Mouse (Mus musculus): ENCODE results near the gene Cep57.

The Cep57 gene

GRCm38 (mm10) chr9:13826832-13827405, at the start of gene Cep57:
Gene Cep57, minus strand, starts transcription at chr9:13827107.
- in situ Hi-C loops (cut with MboI, MseI): loop anchor here in 1 of 2 experiments (5.0 kb wide), 1 partner anchor 1530 kb away; the partner anchor contains the start of gene Cep295

GRCm38 (mm10) chr9:13875340-13875739, 48.4 kb upstream of the Cep57 start:
- in situ Hi-C loops (cut with MboI, MseI): loop anchor here in 1 of 2 experiments (5.0 kb wide), 1 partner anchor 472 kb away; no protein-coding TSS in a partner anchor

GRCm38 (mm10) chr9:13874359-13874758, 47.5 kb upstream of the Cep57 start:
- in situ Hi-C loops (cut with MboI, MseI): no loop called here

GRCm38 (mm10) chr9:13871631-13872030, 44.7 kb upstream of the Cep57 start:
- in situ Hi-C loops (cut with MboI, MseI): no loop called here

- in situ Hi-C loops (cut with MboI, MseI): no loop called here
Observed at GRCm38 (mm10) chr9:13867646-13868045, 40.7 kb upstream of the Cep57 start.

- in situ Hi-C loops (cut with MboI, MseI): no loop called here
Observed at GRCm38 (mm10) chr9:13856777-13857176, 29.9 kb upstream of the Cep57 start.

- in situ Hi-C loops (cut with MboI, MseI): no loop called here
Observed at GRCm38 (mm10) chr9:13856247-13856646, 29.3 kb upstream of the Cep57 start.

- in situ Hi-C loops (cut with MboI, MseI): no loop called here
Observed at GRCm38 (mm10) chr9:13853876-13854275, 27.0 kb upstream of the Cep57 start.

GRCm38 (mm10) chr9:13848481-13849480, 21.9 kb upstream of the Cep57 start:
- in situ Hi-C loops (cut with MboI, MseI): no loop called here

GRCm38 (mm10) chr9:13847591-13847990, 20.7 kb upstream of the Cep57 start:
- in situ Hi-C loops (cut with MboI, MseI): no loop called here

GRCm38 (mm10) chr9:13836726-13837125, 9.8 kb upstream of the Cep57 start:
- in situ Hi-C loops (cut with MboI, MseI): no loop called here

- in situ Hi-C loops (cut with MboI, MseI): no loop called here
Observed at GRCm38 (mm10) chr9:13835256-13835655, 8.3 kb upstream of the Cep57 start.

GRCm38 (mm10) chr9:13828087-13828441, 1.2 kb upstream of the Cep57 start:
- in situ Hi-C loops (cut with MboI, MseI): loop anchor here in 1 of 2 experiments (5.0 kb wide), 1 partner anchor 1529 kb away; the partner anchor contains the start of gene Cep295

- in situ Hi-C loops (cut with MboI, MseI): loop anchor here in 1 of 2 experiments (5.0 kb wide), 1 partner anchor 1530 kb away; the partner anchor contains the start of gene Cep295
Observed at GRCm38 (mm10) chr9:13827406-13828086, 639 bp upstream of the Cep57 start, which contains the start of gene Fam76b. Gene Fam76b, plus strand, starts transcription at chr9:13827716.

- in situ Hi-C loops (cut with MboI, MseI): loop anchor here in 1 of 2 experiments (5.0 kb wide), 1 partner anchor 1531 kb away; the partner anchor contains the start of gene Cep295
Observed at GRCm38 (mm10) chr9:13826391-13826805, 509 bp downstream of the Cep57 start.

- in situ Hi-C loops (cut with MboI, MseI): loop anchor here in 1 of 2 experiments (5.0 kb wide), 1 partner anchor 1531 kb away; the partner anchor contains the start of gene Cep295
Observed at GRCm38 (mm10) chr9:13825896-13826295, 1.0 kb downstream of the Cep57 start.

GRCm38 (mm10) chr9:13820774-13821173, 6.1 kb downstream of the Cep57 start:
- in situ Hi-C loops (cut with MboI, MseI): loop anchor here (5.0 to 25.0 kb wide), 2 partner anchors 503 to 1517 kb away; no protein-coding TSS in a partner anchor

GRCm38 (mm10) chr9:13818369-13818768, 8.5 kb downstream of the Cep57 start:
- in situ Hi-C loops (cut with MboI, MseI): loop anchor here in 1 of 2 experiments (25.0 kb wide), 1 partner anchor 1519 kb away; no protein-coding TSS in a partner anchor

GRCm38 (mm10) chr9:13809937-13810336, 17.0 kb downstream of the Cep57 start:
- in situ Hi-C loops (cut with MboI, MseI): loop anchor here (5.0 to 25.0 kb wide), 2 partner anchors 578 to 1527 kb away; no protein-coding TSS in a partner anchor

GRCm38 (mm10) chr9:13807657-13808056, 19.2 kb downstream of the Cep57 start:
- in situ Hi-C loops (cut with MboI, MseI): loop anchor here (5.0 to 25.0 kb wide), 2 partner anchors 575 to 1530 kb away; no protein-coding TSS in a partner anchor

GRCm38 (mm10) chr9:13806854-13807253, 20.1 kb downstream of the Cep57 start:
- in situ Hi-C loops (cut with MboI, MseI): loop anchor here (5.0 to 25.0 kb wide), 2 partner anchors 575 to 1530 kb away; no protein-coding TSS in a partner anchor

Data from T-helper 17 cell (primary cell).